Mouse (Mus musculus) midbrain, embryonic 14.5 days (tissue): ENCODE results near the gene Hoxa5. TPM values are rescaled to one million over a fixed set of nuclear protein-coding genes. Genes with fewer than 3 reads are reported as not detected.

ENCODE experiments used
- ATAC-seq: fragments of 200-750 bp; cut with Nextera tagmentation; 2 replicates; pipeline ENCODE4 v1.8.0; 2017; ENCODE audit warnings: moderate number of reproducible peaks, moderate library complexity; ENCODE audit not compliant: low FRiP score, low TSS enrichment
- DNase-seq: peaks from one replicate; pipeline ENCODE4 v3.0.0-alpha.2; 2015
- H3K27ac ChIP-seq: fragments of 300-500 bp; sonication (generic); replicated peaks from 2 replicates; pipeline ENCODE4 v1.5.1; 2014; ENCODE audit warnings: mild to moderate bottlenecking, low read depth, low read length, moderate library complexity
- H3K27me3 ChIP-seq: fragments of 300-500 bp; sonication (generic); 2 replicates; pipeline ENCODE4 v1.6.1; 2014; ENCODE audit warnings: low read length, control low read depth, mixed read lengths; ENCODE audit not compliant: control insufficient read depth, insufficient read depth
- H3K36me3 ChIP-seq: fragments of 300-500 bp; sonication (generic); 2 replicates; pipeline ENCODE4 v1.6.1; 2014; ENCODE audit warnings: low read length, control low read depth; ENCODE audit not compliant: control insufficient read depth, insufficient read depth
- H3K4me1 ChIP-seq: fragments of 300-500 bp; sonication (generic); 2 replicates; pipeline ENCODE4 v1.6.1; 2014; ENCODE audit warnings: mild to moderate bottlenecking, antibody characterized with exemption, low read length, control low read depth; ENCODE audit not compliant: control insufficient read depth, insufficient read depth
- H3K4me2 ChIP-seq: fragments of 300-500 bp; sonication (generic); 2 replicates; pipeline ENCODE4 v1.6.1; 2014; ENCODE audit warnings: mild to moderate bottlenecking, low read length, moderate library complexity
- H3K4me3 ChIP-seq: fragments of 300-500 bp; sonication (generic); replicated peaks from 2 replicates; pipeline ENCODE4 v1.5.1; 2014; ENCODE audit warnings: low read depth, low read length
- H3K9ac ChIP-seq: fragments of 300-500 bp; sonication (generic); replicated peaks from 2 replicates; pipeline ENCODE4 v1.6.1; 2014; ENCODE audit warnings: mild to moderate bottlenecking, low read length, moderate library complexity
- H3K9me3 ChIP-seq: fragments of 300-500 bp; sonication (generic); 2 replicates; pipeline ENCODE4 v1.6.1; 2016; ENCODE audit warnings: low read length, control low read depth, mixed read lengths; ENCODE audit not compliant: control insufficient read depth
- WGBS: fragments of 180-500 bp; shearing (Covaris S2); extraction: QIAGEN DNeasy Blood & Tissue Kit; methylation state at CpG from one replicate; pipeline ENCODE4 v1.1.7; 2014; 5-methylcytosine and 5-hydroxymethylcytosine counted together
- polyA plus RNA-seq: library from polyadenylated mRNA; unstranded; fragments of >200 nt; fragmentation: Nextera tagmentation; extraction: Ambion mirVana; gene quantifications from 2 replicates; pipeline ENCODE4 v1.2.1, GENCODE M21; 2014

Hoxa5 gene
- polyA plus RNA-seq, 1 experiment from 2014 or later: not detected

DNA sequence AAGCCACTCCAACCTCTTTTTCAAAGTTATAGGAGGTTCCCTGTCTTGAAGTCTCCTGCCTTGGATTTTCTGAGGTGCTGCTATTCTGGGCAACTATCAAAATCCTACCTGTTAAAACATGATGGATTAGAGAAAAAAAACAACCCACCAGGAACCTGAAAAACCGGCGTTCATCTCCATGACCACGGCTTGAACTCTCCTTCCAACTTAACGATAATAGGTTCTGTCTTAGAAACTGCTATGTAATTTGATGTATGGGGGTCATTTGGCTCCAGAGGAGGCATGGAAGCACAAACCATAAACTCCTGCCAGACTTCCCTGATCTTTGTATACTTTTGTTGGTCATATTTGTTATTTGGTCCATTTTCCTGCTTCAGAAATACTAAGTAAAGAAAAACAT, 30.7 kb downstream of the Hoxa5 start:
- no peak overlapping the region for H3K4me3 ChIP-seq
- no peak overlapping the region for H3K4me2 ChIP-seq

DNA sequence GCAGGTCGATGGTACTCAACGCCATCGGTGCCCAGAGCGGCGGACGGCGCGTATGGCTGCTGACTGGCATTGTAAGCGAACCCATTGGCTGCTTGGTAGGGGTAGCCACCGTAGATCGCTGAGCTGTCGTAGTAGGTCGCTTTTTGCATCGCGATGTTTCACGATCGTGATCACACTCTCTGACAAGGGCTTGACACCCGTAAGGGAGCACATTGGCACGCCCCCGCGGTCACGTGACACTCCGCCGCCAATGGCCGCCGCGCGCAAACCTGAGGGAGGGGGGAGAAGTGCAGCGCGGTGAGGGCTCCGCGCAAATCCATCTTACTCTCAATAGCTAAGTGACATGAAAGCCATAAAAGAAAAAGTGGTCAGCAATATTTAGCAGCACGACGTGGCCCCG, 31.9 kb downstream of the Hoxa5 start:
- Histone ChIP-seq H3K9me3 (no peaks in the 10 kb centered on the region), H3K4me2 (0 out of 2 replicates have a peak overlapping the region, but pooled peaks have one; percentile 6), H3K27ac (no peak overlapping the region), H3K4me1 (no peaks in the 10 kb centered on the region), H3K9ac (no peak overlapping the region), H3K4me3 (no peak overlapping the region), H3K27me3 (peaks cover 91% of the 10 kb centered on the region), H3K36me3 (no peaks in the 10 kb centered on the region)
- no peak for DNase-seq
- under 1% methylated on average over 35 of the region's 35 CpGs for WGBS
- no peak for ATAC-seq

More for the DNA sequence above, 30.7 kb downstream of the Hoxa5 start:
- 9% methylated on average over 4 of the region's 4 CpGs for WGBS
- no peak for ATAC-seq
- H3K9me3 ChIP-seq: no peaks in the 10 kb centered on the region
- no peak overlapping the region for H3K9ac ChIP-seq
- H3K36me3 ChIP-seq: no peaks in the 10 kb centered on the region
- H3K27ac ChIP-seq: no peak overlapping the region
- no peaks in the 10 kb centered on the region for H3K4me1 ChIP-seq
- H3K27me3 ChIP-seq: peaks cover 94% of the 10 kb centered on the region
- no peak for DNase-seq

DNA sequence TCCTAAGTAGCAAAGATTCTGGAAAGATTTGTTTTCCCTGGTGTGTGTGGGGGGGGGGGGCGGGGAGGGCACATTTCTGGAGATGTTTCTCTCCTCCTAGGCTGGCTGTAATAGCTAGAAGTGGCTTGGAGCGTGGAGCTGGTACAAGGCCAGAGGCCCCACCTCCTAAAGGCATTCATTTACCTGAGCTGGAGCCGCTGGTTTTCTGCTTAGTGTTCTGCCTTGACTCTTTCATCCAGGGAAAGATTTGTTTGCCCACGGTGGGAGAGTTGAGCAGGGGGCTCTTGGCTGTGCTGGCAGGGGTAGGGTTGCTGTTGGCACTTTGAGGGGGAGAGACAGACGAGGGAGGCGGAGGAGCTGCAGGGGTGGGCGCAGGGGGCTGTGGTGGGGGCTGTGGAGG, 32.4 kb downstream of the Hoxa5 start:
- DNase-seq: no peak
- no peak overlapping the region for H3K27ac ChIP-seq
- no peaks in the 10 kb centered on the region for H3K4me1 ChIP-seq
- no peak overlapping the region for H3K4me2 ChIP-seq
- H3K4me3 ChIP-seq: no peak overlapping the region
- no peak overlapping the region for H3K9ac ChIP-seq
- no peaks in the 10 kb centered on the region for H3K9me3 ChIP-seq
- ATAC-seq: no peak
- peaks cover 91% of the 10 kb centered on the region for H3K27me3 ChIP-seq
- no peaks in the 10 kb centered on the region for H3K36me3 ChIP-seq
- WGBS: 2% methylated on average over 7 of the region's 7 CpGs

DNA sequence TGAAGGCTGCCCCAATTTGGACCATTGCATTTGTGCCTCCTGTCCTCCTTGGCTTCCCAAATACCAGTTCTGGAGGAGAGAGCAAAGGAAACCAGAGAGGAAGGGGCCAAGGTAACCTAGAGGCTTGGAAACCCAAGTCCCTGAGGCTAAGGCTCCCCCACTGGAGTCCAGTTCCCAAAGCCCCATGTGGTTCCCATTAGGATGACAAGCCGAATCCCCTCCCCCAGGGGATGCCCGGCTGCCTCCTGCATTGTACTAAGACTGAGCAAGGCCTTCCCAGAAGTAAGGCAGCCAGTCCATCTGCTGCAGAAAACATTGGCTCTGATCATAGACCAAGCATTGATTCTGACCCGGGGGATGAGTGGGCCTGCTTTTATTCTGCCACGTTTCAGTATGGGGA, 33.1 kb downstream of the Hoxa5 start:
- 2% methylated on average over 4 of the region's 4 CpGs for WGBS
- no peak overlapping the region for H3K4me3 ChIP-seq
- H3K4me2 ChIP-seq: no peak overlapping the region
- H3K9me3 ChIP-seq: no peaks in the 10 kb centered on the region
- DNase-seq (no peak), ATAC-seq (no peak)
- H3K27me3 ChIP-seq: peaks cover 91% of the 10 kb centered on the region
- H3K4me1 ChIP-seq: no peaks in the 10 kb centered on the region
- no peaks in the 10 kb centered on the region for H3K36me3 ChIP-seq
- no peak overlapping the region for H3K27ac ChIP-seq
- no peak overlapping the region for H3K9ac ChIP-seq

DNA sequence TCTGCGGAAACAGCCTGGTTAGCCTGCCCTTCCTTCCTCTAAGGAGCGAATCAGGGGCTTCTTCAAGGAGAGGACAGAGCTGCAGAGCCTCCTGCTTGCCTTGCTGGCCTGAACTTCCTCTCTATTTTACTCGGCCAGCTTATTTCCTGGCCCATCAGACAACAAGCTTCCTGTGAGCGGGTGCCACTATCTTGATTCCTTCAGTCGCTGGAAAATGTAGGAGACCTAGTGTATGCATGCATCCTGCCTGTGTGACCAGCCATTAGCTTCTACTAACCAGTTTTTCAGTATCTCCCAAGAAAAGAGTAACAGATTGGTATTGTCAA, 33.5 kb downstream of the Hoxa5 start:
- H3K4me1 ChIP-seq: no peaks in the 10 kb centered on the region
- peaks cover 91% of the 10 kb centered on the region for H3K27me3 ChIP-seq
- H3K9ac ChIP-seq: no peak overlapping the region
- no peak for ATAC-seq
- no peaks in the 10 kb centered on the region for H3K36me3 ChIP-seq
- H3K4me2 ChIP-seq: no peak overlapping the region
- no peak overlapping the region for H3K4me3 ChIP-seq
- H3K27ac ChIP-seq: no peak overlapping the region
- no peak for DNase-seq
- no peaks in the 10 kb centered on the region for H3K9me3 ChIP-seq
- WGBS: 4% methylated on average over 5 of the region's 5 CpGs

DNA sequence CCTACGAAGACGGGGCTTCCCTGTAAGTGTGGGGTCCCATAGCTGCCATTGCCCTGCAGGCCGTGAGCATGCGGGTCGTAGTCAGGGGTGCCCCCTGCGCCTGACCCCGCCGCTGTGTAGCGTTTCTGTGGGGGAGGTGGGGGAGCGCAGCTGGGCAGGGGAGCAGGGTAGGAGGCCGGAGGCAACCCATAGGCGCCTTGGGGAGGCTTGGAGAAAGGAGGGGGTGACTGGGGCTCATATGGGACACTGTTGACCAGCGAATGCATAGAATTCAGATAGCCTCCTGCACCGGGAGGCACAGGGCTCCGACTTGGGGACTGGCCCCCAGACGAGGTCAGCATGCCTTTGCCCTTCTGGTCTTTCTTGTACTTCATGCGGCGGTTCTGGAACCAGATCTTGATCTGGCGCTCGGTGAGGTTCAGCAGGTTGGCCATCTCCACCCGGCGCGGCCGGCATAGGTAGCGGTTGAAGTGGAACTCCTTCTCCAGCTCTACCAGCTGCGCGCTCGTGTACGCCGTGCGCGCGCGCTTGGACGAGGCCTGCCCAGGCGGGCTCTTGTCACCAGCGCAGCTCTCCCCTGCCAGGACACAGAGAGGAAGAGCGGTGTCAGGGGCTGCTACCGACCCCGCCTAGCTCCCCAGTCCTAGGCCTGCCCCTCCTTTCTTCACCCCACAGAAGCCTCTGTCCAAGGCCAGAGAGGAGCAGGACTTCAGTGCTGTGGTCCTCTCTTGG, 34.1 kb downstream of the Hoxa5 start:
- Histone ChIP-seq H3K4me3 (no peak overlapping the region), H3K9ac (no peak overlapping the region), H3K9me3 (no peaks in the 10 kb centered on the region), H3K4me1 (no peaks in the 10 kb centered on the region), H3K36me3 (no peaks in the 10 kb centered on the region), H3K4me2 (no peak overlapping the region), H3K27ac (no peak overlapping the region), H3K27me3 (peaks cover 90% of the 10 kb centered on the region)
- WGBS: under 1% methylated on average over 40 of the region's 40 CpGs
- DNase-seq: no peak
- no peak for ATAC-seq

DNA sequence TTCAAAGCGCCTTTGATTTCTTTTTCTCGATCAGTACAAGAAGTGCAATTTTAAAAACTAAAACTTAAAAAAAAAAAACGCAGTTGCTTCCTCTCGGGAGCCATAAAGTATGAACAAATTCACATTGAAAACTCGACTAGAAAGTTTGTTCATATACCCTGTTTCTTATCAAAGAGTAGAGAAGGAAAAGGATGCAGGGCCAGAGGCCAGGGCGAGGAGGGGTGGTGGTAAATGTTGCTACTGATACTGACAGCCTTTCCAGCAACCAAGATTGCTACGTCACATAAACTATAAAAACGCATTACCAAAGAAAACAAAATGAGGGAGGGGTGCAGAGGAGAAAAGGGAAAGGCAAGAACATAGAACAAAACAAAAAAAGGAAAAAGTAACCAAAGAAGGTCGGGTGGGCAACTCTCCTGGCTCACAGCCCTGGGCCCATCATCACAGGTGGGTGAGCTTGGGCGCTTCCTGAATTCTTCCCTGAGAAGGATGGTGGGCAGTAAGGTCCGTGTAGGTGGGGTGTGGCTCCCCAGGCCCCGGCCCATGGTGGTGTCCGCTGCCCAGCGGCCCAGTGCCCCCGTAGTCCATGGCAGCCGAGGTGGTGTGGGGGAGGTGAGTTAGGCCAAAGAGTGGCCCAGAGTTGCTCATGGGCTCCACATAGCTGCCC, 34.8 kb downstream of the Hoxa5 start:
- Histone ChIP-seq H3K4me1 (no peaks in the 10 kb centered on the region), H3K36me3 (no peaks in the 10 kb centered on the region), H3K27ac (no peak overlapping the region), H3K4me3 (no peak overlapping the region), H3K9me3 (no peaks in the 10 kb centered on the region), H3K9ac (no peak overlapping the region), H3K27me3 (peaks cover 90% of the 10 kb centered on the region), H3K4me2 (no peak overlapping the region)
- 4% methylated on average over 16 of the region's 16 CpGs for whole genome bisulfite sequencing
- ATAC-seq (no peak), DNase-seq (no peak)

DNA sequence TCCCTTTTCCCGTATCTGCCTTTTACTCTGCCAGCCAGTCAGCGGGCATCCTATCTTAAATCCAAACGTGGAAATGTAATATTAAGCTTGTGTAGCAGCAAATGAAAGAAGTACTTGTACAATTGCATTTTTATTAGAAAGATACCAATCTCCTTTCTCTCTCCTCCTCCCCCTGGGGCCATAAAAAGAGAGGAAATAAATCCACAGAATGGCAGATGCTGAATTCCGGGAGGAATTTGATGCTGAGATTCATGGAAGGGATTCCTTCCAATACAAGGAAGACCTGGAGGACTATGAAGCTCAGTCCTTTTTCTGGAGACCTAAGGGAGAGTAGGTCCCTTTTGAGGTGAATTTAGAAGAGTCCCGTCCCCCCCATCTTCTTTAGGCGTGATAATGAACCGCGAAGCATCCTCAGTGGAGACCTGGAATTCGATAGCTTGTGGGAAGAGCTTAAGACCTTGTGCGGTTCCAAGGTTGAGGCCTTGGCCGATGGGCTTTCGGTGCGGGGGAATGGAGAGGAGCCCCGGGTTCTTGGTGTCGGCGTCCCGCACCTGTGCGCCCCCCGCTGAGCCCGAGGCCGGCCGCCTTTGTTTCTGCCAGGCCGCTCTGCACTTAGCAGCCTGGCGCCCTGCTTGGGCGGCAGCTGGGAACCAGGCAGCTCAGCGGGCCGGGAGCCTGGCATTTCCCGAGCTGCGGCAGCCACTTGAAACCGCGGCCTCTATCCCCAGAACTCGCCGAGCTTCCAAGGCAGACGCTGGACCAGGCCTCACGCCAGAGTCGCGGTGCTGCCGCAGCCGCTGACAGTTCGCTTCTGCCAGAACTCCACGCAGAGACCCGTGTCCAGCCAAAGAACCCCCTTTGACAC, 36.0 kb downstream of the Hoxa5 start:
- Histone ChIP-seq H3K9me3 (no peaks in the 10 kb centered on the region), H3K27me3 (peaks cover 91% of the 10 kb centered on the region), H3K4me3 (no peak overlapping the region), H3K9ac (no peak overlapping the region), H3K27ac (no peak overlapping the region), H3K4me2 (no peak overlapping the region), H3K4me1 (no peaks in the 10 kb centered on the region), H3K36me3 (no peaks in the 10 kb centered on the region)
- DNase-seq: peak; percentile 40
- under 1% methylated on average over 42 of the region's 42 CpGs for WGBS
- ATAC-seq: no peak
